In the genomic region with DNA sequence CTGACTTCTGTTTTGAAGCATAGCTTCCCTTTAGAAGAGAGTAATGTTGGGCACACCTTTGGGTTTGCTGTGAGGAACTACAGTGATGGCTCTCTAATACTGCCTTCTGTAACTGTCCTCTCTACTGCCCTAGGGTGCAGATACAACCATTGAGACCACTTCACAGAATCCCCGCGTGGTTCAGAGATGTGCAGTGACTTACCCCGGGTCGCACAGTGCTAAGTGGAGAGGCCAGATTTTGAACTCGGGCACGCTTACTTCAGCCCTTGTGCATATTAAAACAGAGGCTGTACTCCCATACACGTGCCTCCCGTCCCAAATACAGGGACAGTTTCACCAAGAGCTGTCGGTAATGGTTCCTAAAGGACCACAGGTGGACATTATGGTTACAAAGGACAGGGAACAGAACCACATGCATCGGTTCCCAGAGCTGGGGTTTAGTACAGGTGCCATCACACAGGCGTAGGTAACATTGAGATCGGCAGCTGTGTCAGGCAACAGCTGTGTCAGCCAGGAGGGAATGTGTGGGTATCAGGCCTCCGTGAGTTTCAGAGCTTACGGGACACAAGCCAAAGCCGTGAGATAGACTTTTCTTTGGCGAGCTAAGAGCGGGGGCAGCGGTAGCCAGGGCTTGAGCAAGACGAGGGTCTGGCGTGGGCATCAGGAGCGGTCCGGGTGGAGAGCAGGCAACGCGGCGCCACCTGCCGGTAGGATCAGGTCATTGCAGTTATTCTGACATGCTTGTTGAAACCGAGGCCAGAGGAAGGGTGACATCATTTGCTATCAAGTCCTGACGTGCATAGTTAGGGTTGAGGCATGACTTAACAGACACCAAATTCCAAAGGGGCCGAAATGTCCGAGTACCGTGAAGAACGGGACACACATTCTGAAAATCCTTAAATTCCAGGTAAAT, we compare ENCODE assay signal across 9 mouse cellular contexts.
A peak's percentile ranks its signal among the peaks of the same experiment; 100 is the strongest.
DNase-seq lines count a peak whose midpoint lies in the region; ATAC-seq and TF ChIP-seq lines count a peak whose summit lies in the region.
"Had no signal": no experiment of that assay in that cellular context is flagged by ENCODE, and none has a peak within 500 bp of the region (broad histone marks: within the 10 kb centered on the region; RNA-seq: fewer than 3 reads in every experiment).

No protein-coding gene starts in this region.

- WGBS in heart, embryonic 13.5 days: 5% methylated on average over 32 of the region's 32 CpGs
- WGBS in kidney, postnatal 0 days: 7% methylated on average over 32 of the region's 32 CpGs
- WGBS in liver, adult 2 months: 10% methylated on average over 32 of the region's 32 CpGs

- H3K36me3 ChIP-seq in heart, embryonic 13.5 days: no peaks in the 10 kb centered on the region
- no peaks in the 10 kb centered on the region for H3K36me3 ChIP-seq in kidney, postnatal 0 days (ENCODE audit: insufficient read depth, low read length)
- no peaks in the 10 kb centered on the region for H3K36me3 ChIP-seq in liver, adult 2 months (ENCODE audit: control insufficient read depth, insufficient read depth, low read length)
- H3K36me3 ChIP-seq in splenic B cell, adult 2 months (ENCODE audit: control insufficient read depth, insufficient read depth, low read length, poor library complexity, severe bottlenecking): no peaks in the 10 kb centered on the region

- TF ChIP-seq CTCF in kidney, postnatal 0 days (IDR thresholded peaks at IDR 0.05; ENCODE audit: low read depth): peak; percentile 95
- TF ChIP-seq CTCF in liver, adult 2 months (IDR thresholded peaks at IDR 0.05; ENCODE audit: low read depth, low read length): peak; percentile 93

- no peak for TF ChIP-seq POLR2A in liver, adult 2 months (IDR thresholded peaks at IDR 0.05; ENCODE audit: extremely low read depth, insufficient read depth, low read length)

- peak; percentile 80 for DNase-seq in c-Kit-positive CD71-negative TER-119-negative erythroid progenitor cells, embryonic 14.5 days (ENCODE audit: low read depth)
- DNase-seq in fibroblast of lung, adult 2 months (ENCODE audit: low read depth): peak; percentile 64
- peak; percentile 93 for DNase-seq in kidney, postnatal 0 days (ENCODE audit: low spot score)
- DNase-seq in liver, adult 2 months (ENCODE audit: extremely low read depth, low read depth, low spot score): peak; percentile 34
- DNase-seq in naive thymus-derived CD4-positive, alpha-beta T cell, adult 2 months (ENCODE audit: low read depth): peak; percentile 92
- DNase-seq in splenic B cell, adult 2 months (ENCODE audit: low read depth, low spot score): peak; percentile 90

- H3K9me3 ChIP-seq in heart, embryonic 13.5 days: no peaks in the 10 kb centered on the region
- H3K9me3 ChIP-seq in kidney, postnatal 0 days (replicated peaks; ENCODE audit: low read length): no peaks in the 10 kb centered on the region

- no peak overlapping the region for H3K27ac ChIP-seq in heart, embryonic 13.5 days (replicated peaks)
- no peak overlapping the region for H3K27ac ChIP-seq in kidney, postnatal 0 days
- H3K27ac ChIP-seq in liver, adult 2 months (replicated peaks; ENCODE audit: insufficient read depth, low read depth, low read length): no peak overlapping the region
- H3K27ac ChIP-seq: macrophage had no signal

- H3K79me2 ChIP-seq in liver, adult 2 months (ENCODE audit: control insufficient read depth, insufficient read depth, low read length): no peaks in the 10 kb centered on the region

- peaks cover 6% of the 10 kb centered on the region; the same call in 1 of the 2 replicates for H3K27me3 ChIP-seq in heart, embryonic 13.5 days (replicated peaks)
- H3K27me3 ChIP-seq in kidney, postnatal 0 days (ENCODE audit: insufficient read depth, low read length): no peaks in the 10 kb centered on the region; the same call in 1 of the 2 replicates
- no peaks in the 10 kb centered on the region for H3K27me3 ChIP-seq in liver, adult 2 months (ENCODE audit: control insufficient read depth, insufficient read depth, low read length)
- H3K27me3 ChIP-seq in splenic B cell, adult 2 months (ENCODE audit: control insufficient read depth, insufficient read depth, low read length, poor library complexity, severe bottlenecking): no peaks in the 10 kb centered on the region

- H3K4me3 ChIP-seq in heart, embryonic 13.5 days: peak overlapping the region; percentile 41
- H3K4me3 ChIP-seq in kidney, postnatal 0 days (replicated peaks; ENCODE audit: low read depth, low read length): peak overlapping the region; percentile 13; the same call in 1 of the 2 replicates
- H3K4me3 ChIP-seq in liver, adult 2 months (ENCODE audit: insufficient read depth, low read depth, low read length): no peak overlapping the region

- H3K9ac ChIP-seq in heart, embryonic 13.5 days: peak overlapping the region; percentile 56; the same call in 1 of the 2 replicates
- no peak overlapping the region for H3K9ac ChIP-seq in kidney, postnatal 0 days (ENCODE audit: low read depth, low read length)
- H3K9ac ChIP-seq in liver, adult 2 months (ENCODE audit: low read depth, low read length): no peak overlapping the region

- H3K4me1 ChIP-seq in heart, embryonic 13.5 days: peaks cover 27% of the 10 kb centered on the region
- no peaks in the 10 kb centered on the region for H3K4me1 ChIP-seq in kidney, postnatal 0 days (replicated peaks; ENCODE audit: insufficient read depth, low read length)
- H3K4me1 ChIP-seq in liver, adult 2 months (ENCODE audit: control insufficient read depth, insufficient read depth, low read length): no peaks in the 10 kb centered on the region

- ATAC-seq in CD4-positive, CD25-positive, alpha-beta regulatory T cell, adult 4 months: peak; percentile 84
- ATAC-seq in heart, embryonic 13.5 days (ENCODE audit: extremely low read depth, insufficient number of reproducible peaks, low FRiP score, low TSS enrichment): peak; percentile 57; the same call in 1 of the 2 replicates
- peak; percentile 75 for ATAC-seq in kidney, postnatal 0 days (replicated peaks; ENCODE audit: low FRiP score, low read depth)

- peak overlapping the region; percentile 68 for H3K4me2 ChIP-seq in heart, embryonic 13.5 days
- H3K4me2 ChIP-seq in kidney, postnatal 0 days (ENCODE audit: low read length): peak overlapping the region; percentile 54

Comparison
In these comparisons a context has a peak if more than half of its experiments do, and no peak if none do; other contexts are left out.
1. DNase-seq: peak in every context shown above with its lines; median percentile 93 in kidney, postnatal 0 days; 92 in naive thymus-derived CD4-positive, alpha-beta T cell, adult 2 months; 90 in splenic B cell, adult 2 months; 80 in c-Kit-positive CD71-negative TER-119-negative erythroid progenitor cells, embryonic 14.5 days; 64 in fibroblast of lung, adult 2 months; 34 in liver, adult 2 months.